Mouse (Mus musculus) hindbrain, postnatal 0 days (tissue): Measurements from ENCODE around the gene Tmbim1. TPM values are rescaled to one million over a fixed set of nuclear protein-coding genes. Genes with fewer than 3 reads are reported as not detected.
A peak's percentile ranks its signal among the peaks of the same experiment; 100 is the strongest.

Source experiments
- ATAC-seq: fragments of 200-750 bp; cut with Nextera tagmentation; 2 replicates; pipeline ENCODE4 v1.8.0; 2017; ENCODE audit warnings: mild to moderate bottlenecking, moderate TSS enrichment, moderate library complexity
- DNase-seq: peaks from one replicate; pipeline ENCODE4 v3.0.0-alpha.2; 2015; ENCODE audit warnings: low spot score
- H3K27ac ChIP-seq: fragments of 300-500 bp; sonication (generic); 2 replicates; pipeline ENCODE4 v1.5.1; 2014; ENCODE audit warnings: mild to moderate bottlenecking
- H3K27me3 ChIP-seq: fragments of 300-500 bp; sonication (generic); 2 replicates; pipeline ENCODE4 v1.6.1; 2014; ENCODE audit warnings: low read length, mixed read lengths; ENCODE audit not compliant: insufficient read depth
- H3K36me3 ChIP-seq: fragments of 300-500 bp; sonication (generic); 2 replicates; pipeline ENCODE4 v1.6.1; 2014; ENCODE audit warnings: low read length, mixed read lengths; ENCODE audit not compliant: insufficient read depth
- H3K4me1 ChIP-seq: fragments of 300-500 bp; sonication (generic); 2 replicates; pipeline ENCODE4 v1.6.1; 2014; ENCODE audit warnings: antibody characterized with exemption, low read length, mixed read lengths; ENCODE audit not compliant: insufficient read depth
- H3K4me2 ChIP-seq: fragments of 300-500 bp; sonication (generic); 2 replicates; pipeline ENCODE4 v1.6.1; 2014; ENCODE audit warnings: low read depth, mild to moderate bottlenecking, low read length, moderate library complexity, mixed read lengths
- H3K4me3 ChIP-seq: fragments of 300-500 bp; sonication (generic); 2 replicates; pipeline ENCODE4 v1.5.1; 2014; ENCODE audit warnings: low read length
- H3K9ac ChIP-seq: fragments of 300-500 bp; sonication (generic); replicated peaks from 2 replicates; pipeline ENCODE4 v1.6.1; 2014; ENCODE audit warnings: mild to moderate bottlenecking, low read length, moderate library complexity, mixed read lengths
- H3K9me3 ChIP-seq: fragments of 300-500 bp; sonication (generic); 2 replicates; pipeline ENCODE4 v1.6.1; 2016; ENCODE audit warnings: low read length, mixed read lengths
- CTCF ChIP-seq: IDR thresholded peaks from 2 replicates; pipeline ENCODE4 v1.5.1; 2016; ENCODE audit warnings: antibody characterized with exemption, control low read depth, low read depth
- WGBS: fragments of 180-500 bp; shearing (Covaris S2); extraction: QIAGEN DNeasy Blood & Tissue Kit; methylation state at CpG from one replicate; pipeline ENCODE4 v1.1.7; 2014; 5-methylcytosine and 5-hydroxymethylcytosine counted together
- polyA plus RNA-seq: library from polyadenylated mRNA; unstranded; fragments of >200 nt; fragmentation: Nextera tagmentation; extraction: Ambion mirVana; gene quantifications from 2 replicates; pipeline ENCODE4 v1.2.1, GENCODE M21; 2015
- total RNA-seq: library from RNA; depleted of rRNA; stranded (reverse); fragments of >200 nt; gene quantifications from 2 replicates; pipeline ENCODE4 v1.2.3, GENCODE M21; 2014

Tmbim1 gene
- total and polyA plus RNA-seq, 2 experiments from 2014 or later = 14.8 to 17.5 TPM

DNA sequence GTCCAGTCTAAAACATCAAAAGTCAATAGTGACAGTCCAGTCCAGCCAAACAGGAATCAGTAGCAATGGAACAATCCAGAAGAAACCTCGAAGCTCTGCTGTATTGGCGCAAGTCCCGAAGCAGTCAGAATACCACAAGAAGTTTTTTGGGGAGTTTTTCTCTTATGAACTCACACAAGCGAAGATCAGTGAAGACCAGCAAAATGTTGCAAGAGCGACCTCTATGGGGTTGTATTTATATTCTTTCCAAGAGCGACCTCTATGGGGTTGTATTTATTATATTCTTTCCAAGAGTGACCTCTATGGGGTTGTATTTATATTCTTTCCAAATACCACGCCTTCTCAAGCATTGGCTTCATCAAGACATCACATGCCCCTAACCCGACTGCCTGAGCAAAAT lies 36.7 kb downstream of the Tmbim1 start:
- 84% methylated on average over 8 of the region's 8 CpGs for WGBS
- H3K9me3 ChIP-seq = no peaks in the 10 kb centered on the region
- no peak overlapping the region for H3K4me3 ChIP-seq
- TF ChIP-seq CTCF = no peak
- no peaks in the 10 kb centered on the region for H3K4me1 ChIP-seq
- ATAC-seq (no peak), DNase-seq (no peak)
- no peak overlapping the region for H3K9ac ChIP-seq
- H3K4me2 ChIP-seq = no peak overlapping the region
- H3K27ac ChIP-seq = no peak overlapping the region
- H3K27me3 ChIP-seq = no peaks in the 10 kb centered on the region
- peaks cover 45% of the 10 kb centered on the region for H3K36me3 ChIP-seq

DNA sequence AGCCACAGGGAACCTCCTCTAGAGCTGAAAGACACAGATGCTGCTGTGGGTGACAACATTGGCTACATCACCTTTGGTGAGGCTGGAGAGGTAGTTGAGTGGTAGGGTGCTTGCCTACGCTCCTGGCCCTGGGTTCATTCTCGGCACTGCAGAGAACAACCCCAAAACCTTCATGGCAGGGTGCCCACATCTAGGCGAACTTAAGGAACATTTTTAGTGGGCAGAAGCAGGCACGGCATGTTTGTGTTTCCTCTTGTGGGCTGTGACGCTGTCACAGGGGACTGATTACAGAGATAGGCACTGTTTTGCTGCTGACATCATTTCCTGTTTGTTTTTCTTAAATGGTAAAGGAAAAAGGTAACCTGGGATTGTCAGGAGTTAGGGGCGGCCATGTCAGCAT lies 42.9 kb downstream of the Tmbim1 start:
- ATAC-seq (no peak), DNase-seq (no peak)
- Histone ChIP-seq H3K9ac (no peak overlapping the region), H3K4me2 (no peak overlapping the region), H3K9me3 (no peaks in the 10 kb centered on the region), H3K27ac (no peak overlapping the region), H3K27me3 (no peaks in the 10 kb centered on the region), H3K4me1 (no peaks in the 10 kb centered on the region), H3K36me3 (peaks cover 51% of the 10 kb centered on the region), H3K4me3 (no peak overlapping the region)
- no peak for TF ChIP-seq CTCF
- 90% methylated on average over 6 of the region's 6 CpGs for WGBS

GRCm38 (mm10) chr1:74256782-74257181 lies 48.6 kb downstream of the Tmbim1 start:
- Histone ChIP-seq H3K9ac (no peak overlapping the region), H3K4me2 (no peak overlapping the region), H3K27me3 (no peaks in the 10 kb centered on the region), H3K27ac (no peak overlapping the region), H3K36me3 (peaks cover 29% of the 10 kb centered on the region), H3K4me1 (no peaks in the 10 kb centered on the region), H3K4me3 (no peak overlapping the region), H3K9me3 (no peaks in the 10 kb centered on the region)
- TF ChIP-seq CTCF = no peak
- WGBS = 77% methylated on average over 4 of the region's 4 CpGs
- DNase-seq (no peak), ATAC-seq (no peak)

GRCm38 (mm10) chr1:74255704-74256345 lies 49.6 kb downstream of the Tmbim1 start:
- WGBS = 95% methylated on average over 8 of the region's 8 CpGs
- no peak overlapping the region for H3K4me3 ChIP-seq
- H3K4me2 ChIP-seq = no peak overlapping the region
- no peak for ATAC-seq
- peaks cover 38% of the 10 kb centered on the region for H3K36me3 ChIP-seq
- no peak for TF ChIP-seq CTCF
- H3K9ac ChIP-seq = no peak overlapping the region
- DNase-seq = no peak
- H3K4me1 ChIP-seq = no peaks in the 10 kb centered on the region
- H3K27ac ChIP-seq = no peak overlapping the region
- no peaks in the 10 kb centered on the region for H3K27me3 ChIP-seq
- H3K9me3 ChIP-seq = no peaks in the 10 kb centered on the region

DNA sequence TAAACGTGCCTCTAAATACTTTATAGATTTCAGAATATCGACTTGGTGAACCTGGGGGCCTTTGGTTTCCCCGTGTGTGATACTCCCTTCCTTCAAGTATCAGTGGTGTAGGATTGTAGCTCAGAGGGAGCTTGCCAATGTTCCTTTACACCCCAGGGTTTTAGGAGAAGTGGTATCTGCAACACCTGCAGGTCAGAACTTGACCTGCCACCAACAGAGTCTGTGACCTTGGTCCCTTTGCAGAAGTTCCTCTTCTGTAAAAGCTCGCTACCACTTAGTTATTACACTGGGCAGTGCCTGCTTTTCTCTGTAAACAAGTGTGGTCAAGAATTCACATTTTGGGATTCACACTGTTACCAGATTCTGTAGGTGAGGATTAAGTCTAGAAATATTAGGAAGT lies 55.3 kb downstream of the Tmbim1 start:
- Histone ChIP-seq H3K9me3 (no peaks in the 10 kb centered on the region), H3K27ac (no peak overlapping the region), H3K4me3 (no peak overlapping the region), H3K4me1 (no peaks in the 10 kb centered on the region), H3K4me2 (no peak overlapping the region), H3K36me3 (peaks cover 41% of the 10 kb centered on the region), H3K9ac (no peak overlapping the region), H3K27me3 (no peaks in the 10 kb centered on the region)
- DNase-seq (no peak), ATAC-seq (no peak)
- WGBS = 94% methylated on average over 4 of the region's 4 CpGs
- no peak for TF ChIP-seq CTCF

DNA sequence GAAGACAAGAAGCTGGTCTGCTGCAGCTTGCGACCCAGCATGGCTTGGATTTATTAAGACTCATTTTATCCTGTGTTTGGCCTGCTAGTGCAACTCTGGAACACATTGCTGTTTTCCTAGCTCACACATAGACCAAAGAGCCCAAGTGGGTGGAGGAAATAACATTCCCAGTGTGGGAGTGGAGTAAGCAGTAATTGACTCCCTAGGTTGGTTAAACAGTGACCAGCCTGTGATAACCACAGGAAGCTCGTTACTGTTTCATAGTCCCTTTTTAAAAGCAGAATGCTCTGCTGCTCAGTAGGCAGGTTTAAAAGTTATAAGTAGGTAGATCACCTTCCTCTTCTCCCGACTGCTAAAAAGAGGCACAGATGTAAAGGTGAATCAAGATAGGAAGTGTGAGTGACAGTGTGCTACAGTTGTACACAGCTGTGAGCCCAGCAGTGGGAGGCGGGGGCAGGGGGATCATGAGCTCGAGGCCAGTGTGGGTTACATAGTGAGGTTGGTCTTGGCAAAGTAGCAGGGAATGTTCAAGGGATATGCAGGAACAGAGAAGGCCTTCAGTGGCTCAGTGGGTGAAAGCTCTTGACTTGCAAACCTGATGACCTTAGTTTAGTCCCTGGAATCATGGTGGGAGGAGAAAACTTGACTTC lies 56.0 kb downstream of the Tmbim1 start:
- Histone ChIP-seq H3K9me3 (no peaks in the 10 kb centered on the region), H3K4me1 (no peaks in the 10 kb centered on the region), H3K9ac (no peak overlapping the region), H3K4me2 (no peak overlapping the region), H3K36me3 (peaks cover 36% of the 10 kb centered on the region), H3K27ac (peak overlapping the region; percentile 33; the same call in 1 of the 2 replicates), H3K27me3 (no peaks in the 10 kb centered on the region), H3K4me3 (no peak overlapping the region)
- TF ChIP-seq CTCF = no peak
- DNase-seq (no peak), ATAC-seq (no peak)
- 85% methylated on average over 5 of the region's 5 CpGs for WGBS

DNA sequence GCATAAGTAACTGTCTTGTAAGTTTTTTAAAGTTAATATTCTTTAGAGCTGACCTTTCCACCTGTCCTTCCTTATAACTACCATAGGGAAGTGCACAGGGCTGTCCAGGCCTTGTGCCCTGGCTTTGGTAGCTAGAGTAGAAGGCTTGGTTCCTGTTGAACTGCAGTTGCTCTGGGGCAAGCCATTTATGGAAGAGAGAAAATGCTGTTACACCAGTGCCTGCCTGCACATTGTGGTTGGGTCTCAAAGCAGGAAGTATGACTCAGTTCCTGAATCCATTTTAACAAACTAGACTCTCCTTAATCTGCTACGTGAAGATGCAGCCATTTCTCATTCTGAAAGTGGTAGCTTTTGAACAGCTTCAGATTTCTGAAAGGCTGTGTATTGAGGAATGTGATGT lies 56.6 kb downstream of the Tmbim1 start:
- no peak overlapping the region for H3K4me3 ChIP-seq
- no peak for TF ChIP-seq CTCF
- H3K36me3 ChIP-seq = peaks cover 30% of the 10 kb centered on the region
- H3K9ac ChIP-seq = no peak overlapping the region
- no peaks in the 10 kb centered on the region for H3K4me1 ChIP-seq
- no peaks in the 10 kb centered on the region for H3K9me3 ChIP-seq
- WGBS = 68% methylated on average over 1 of the region's 1 CpGs
- no peak overlapping the region for H3K4me2 ChIP-seq
- DNase-seq (no peak), ATAC-seq (no peak)
- no peaks in the 10 kb centered on the region for H3K27me3 ChIP-seq
- H3K27ac ChIP-seq = peak overlapping the region; percentile 33; the same call in 1 of the 2 replicates
